Mouse (Mus musculus) lung, postnatal 25 days (tissue): Measurements from ENCODE around the gene Wbp2.

Experiments
- DNase-seq: peaks from one replicate; pipeline ENCODE4 v3.0.0; 2022; ENCODE audit warnings: low spot score

The Wbp2 gene

DNA sequence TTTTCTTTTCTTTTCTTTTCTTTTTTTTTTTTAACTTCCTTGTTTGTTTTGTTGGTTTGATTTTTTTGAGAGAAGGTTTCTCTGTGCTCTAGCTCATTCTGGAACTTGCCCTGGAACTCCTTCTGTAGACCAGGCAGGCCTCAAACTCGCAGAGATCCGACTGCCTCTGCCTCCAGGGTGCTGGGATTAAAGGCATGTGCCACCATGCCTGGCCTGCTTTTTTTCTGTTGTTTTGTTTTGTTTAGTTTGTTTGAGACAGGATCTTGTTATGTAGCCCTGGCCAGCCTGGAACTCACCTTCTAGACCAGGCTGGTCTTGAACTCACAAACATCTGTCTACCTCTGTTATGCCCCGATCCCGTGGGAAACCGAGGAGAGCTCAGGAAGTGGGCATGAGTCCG is 2.8 kb upstream of the Wbp2 start:
- no peak for DNase-seq

GRCm38 (mm10) chr11:116088741-116089394 is 2.1 kb upstream of the Wbp2 start:
- DNase-seq, result no peak

GRCm38 (mm10) chr11:116088188-116088587 is 1.4 kb upstream of the Wbp2 start:
- DNase-seq, result no peak

DNA sequence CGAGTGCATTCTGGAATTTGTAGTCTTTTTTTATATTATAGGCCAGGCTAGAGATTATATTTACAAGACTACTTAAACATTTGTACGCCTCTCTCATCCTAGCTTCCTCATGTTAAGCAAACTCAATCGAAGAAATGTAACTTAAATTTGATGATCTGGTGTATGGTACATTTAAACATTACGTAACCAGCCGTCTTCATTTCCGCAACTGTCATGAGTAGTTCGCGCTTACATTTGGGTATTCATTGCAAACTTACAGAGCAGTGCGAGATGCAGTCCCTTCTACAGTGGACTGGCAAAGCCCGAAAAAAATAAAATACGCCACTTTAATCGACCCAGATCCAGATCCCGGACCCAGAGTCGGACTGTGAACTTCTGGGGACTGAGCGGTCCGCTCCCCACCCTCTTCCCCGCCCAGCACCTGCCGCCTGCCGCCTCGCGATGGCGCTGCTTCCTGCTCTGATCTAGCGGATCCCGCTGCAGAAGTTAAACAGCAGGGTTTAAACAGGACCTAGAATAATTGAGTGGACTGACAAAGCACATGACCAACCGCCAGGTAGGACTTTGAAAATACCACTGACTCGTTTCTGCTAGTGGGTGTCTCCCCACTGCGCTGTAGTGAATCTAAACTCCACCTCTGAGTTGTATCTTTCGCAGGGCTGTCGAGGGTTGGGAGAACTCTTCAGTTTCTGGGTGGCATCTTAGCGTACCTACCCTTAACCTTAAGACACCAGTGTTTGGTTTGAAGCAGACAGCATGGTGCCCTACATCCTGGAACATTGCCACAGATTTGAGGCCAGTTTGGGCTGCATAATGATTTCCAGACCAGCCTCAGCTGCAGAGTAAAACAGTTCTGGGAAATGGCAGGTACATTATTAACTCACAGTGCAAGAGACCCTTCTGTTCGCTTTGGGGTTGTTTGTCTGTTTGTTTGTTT is 667 bp upstream of the Wbp2 start:
- DNase-seq, result peak; percentile 91

DNA sequence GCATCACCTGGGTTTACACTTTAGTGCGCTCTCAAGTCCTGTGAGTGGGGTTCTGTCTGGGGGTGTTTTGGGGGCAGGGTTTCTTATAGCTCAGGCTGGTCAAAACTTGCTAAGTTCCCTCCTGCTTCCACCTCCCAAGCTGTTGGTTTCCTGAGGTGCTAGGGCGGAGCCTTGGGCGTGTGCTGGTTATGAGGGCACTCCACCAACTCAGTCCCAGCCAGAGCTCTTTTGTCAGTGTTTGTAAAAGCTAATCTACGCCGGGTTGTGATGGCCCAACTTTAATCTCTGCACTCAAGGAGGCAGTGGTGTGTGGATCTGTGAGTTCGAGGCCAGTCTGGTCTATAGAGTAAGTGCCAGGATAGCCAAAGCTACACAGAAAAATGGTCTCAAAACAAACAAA is 2.6 kb downstream of the Wbp2 start:
- DNase-seq, result no peak

GRCm38 (mm10) chr11:116083096-116083672 is 3.6 kb downstream of the Wbp2 start:
- DNase-seq, result no peak

GRCm38 (mm10) chr11:116081081-116081480 is 5.7 kb downstream of the Wbp2 start:
- DNase-seq, result peak; percentile 61

- DNase-seq, result no peak
These were observed 7.3 kb downstream of the Wbp2 start for GRCm38 (mm10) chr11:116079511-116079910.

- DNase-seq, result no peak
These were observed 8.0 kb downstream of the Wbp2 start for GRCm38 (mm10) chr11:116078676-116079320.

GRCm38 (mm10) chr11:116078221-116078620 is 8.6 kb downstream of the Wbp2 start:
- peak; percentile 82 for DNase-seq

GRCm38 (mm10) chr11:116077446-116078204 is 9.2 kb downstream of the Wbp2 start, which contains the start of gene Unc13d:
TSS of gene Unc13d (minus strand) at chr11:116077961.
- DNase-seq, result peak; percentile 82

DNA sequence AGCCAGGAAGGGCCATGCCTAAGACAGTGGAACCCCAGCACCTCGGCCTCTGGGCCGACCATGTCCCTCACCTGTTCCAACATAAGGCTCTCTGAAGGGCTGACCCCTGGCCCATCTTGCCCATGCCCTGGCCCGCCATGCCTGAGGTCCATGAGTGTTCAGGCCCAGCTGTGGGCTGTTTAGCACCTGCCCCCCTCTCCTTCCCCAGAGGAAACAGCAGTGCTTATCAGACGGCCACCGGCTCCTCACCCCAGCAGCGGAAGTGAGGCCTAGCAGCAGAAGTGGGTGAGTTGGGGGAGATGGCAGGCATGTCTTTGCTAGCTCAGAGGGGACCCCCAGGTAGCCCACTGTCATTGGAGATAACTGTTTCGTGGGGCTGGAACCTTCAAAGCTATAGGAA is 10.0 kb downstream of the Wbp2 start:
- no peak for DNase-seq

- DNase-seq, result no peak
These were observed 10.6 kb downstream of the Wbp2 start for GRCm38 (mm10) chr11:116076266-116076540.

GRCm38 (mm10) chr11:116075539-116076265 is 11.1 kb downstream of the Wbp2 start:
- no peak for DNase-seq

GRCm38 (mm10) chr11:116074436-116074991 is 12.3 kb downstream of the Wbp2 start:
- no peak for DNase-seq

DNA sequence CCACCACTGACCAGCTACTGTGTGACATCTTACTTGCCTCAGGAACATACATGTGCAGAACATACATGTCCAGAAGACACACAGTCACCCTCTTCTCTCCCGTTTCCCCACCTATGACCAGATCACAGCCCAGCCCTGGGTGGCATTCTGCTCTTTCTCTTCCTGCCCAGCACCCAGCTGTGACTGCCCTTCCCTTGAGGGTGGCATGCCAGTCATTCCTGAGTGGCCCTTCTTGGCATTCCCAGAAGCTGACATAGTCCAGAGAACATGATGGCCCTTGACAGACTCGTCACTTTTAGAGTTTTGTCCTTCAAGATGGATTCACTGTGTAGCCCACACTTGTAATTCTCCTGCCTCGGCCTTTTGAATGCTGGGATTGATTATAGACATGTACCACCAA is 14.2 kb downstream of the Wbp2 start:
- DNase-seq, result peak; percentile 74

DNA sequence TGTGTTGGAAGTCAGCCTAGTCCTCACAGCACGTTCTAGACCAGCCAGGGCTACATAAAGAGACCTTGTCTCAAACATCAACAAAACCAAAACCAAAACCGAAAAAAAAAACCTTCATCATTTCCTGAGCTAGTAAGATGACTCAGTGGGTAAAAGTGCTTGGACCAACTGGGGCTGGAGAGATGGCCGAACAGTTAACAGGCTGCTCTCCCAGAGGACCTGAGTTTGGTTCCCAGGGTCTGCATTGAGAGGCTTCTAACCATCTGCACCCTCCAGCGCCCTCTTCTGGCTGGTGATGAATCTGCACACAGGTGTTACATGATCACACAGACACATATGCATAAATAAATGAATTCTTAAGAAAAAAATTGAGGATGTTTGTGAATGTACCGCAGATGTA is 15.3 kb downstream of the Wbp2 start:
- no peak for DNase-seq

DNA sequence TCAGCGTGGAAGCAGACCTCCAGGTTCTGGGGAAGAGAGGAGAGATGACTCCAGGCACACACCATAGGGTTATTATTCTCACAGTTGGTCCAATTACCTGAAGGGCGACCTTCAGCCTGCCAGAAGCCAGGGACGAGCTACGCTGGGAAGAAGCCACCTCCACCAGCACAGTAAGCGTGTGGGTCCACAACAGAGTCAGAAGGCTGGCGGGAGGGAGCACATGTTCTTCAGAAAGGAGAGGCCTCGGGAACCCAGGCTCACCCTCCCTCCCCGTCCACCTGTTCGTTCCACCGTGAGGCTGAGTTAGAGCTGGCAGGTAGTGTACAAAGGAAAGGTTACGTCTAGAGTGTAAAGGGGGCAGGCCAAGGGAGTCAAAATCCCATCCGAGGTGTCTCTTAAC is 21.4 kb downstream of the Wbp2 start:
- DNase-seq, result no peak

- DNase-seq, result no peak
These were observed 22.5 kb downstream of the Wbp2 start for GRCm38 (mm10) chr11:116064187-116064867.

- no peak for DNase-seq
These were observed 23.2 kb downstream of the Wbp2 start for GRCm38 (mm10) chr11:116063562-116063961.
